Mouse (Mus musculus) myocyte (in vitro differentiated cells): ENCODE results near the gene Hint1. TPM values are rescaled to one million over a fixed set of nuclear protein-coding genes. Genes with fewer than 3 reads are reported as not detected.

Experiments
- H3K27me3 ChIP-seq: one replicate; pipeline ENCODE4 v1.6.1; 2011; ENCODE audit not compliant: control insufficient read depth, insufficient read depth, insufficient read length
- H3K36me3 ChIP-seq: one replicate; pipeline ENCODE4 v1.6.1; 2011; ENCODE audit not compliant: control insufficient read depth, insufficient read depth
- H3K4me2 ChIP-seq: one replicate; pipeline ENCODE4 v1.6.1; 2011; ENCODE audit warnings: low read depth, control low read depth
- H3K4me3 ChIP-seq: one replicate; pipeline ENCODE4 v1.5.1; 2011; ENCODE audit warnings: mild to moderate bottlenecking, control low read depth, moderate library complexity
- H3K79me2 ChIP-seq: one replicate; pipeline ENCODE4 v1.6.1; 2011; ENCODE audit not compliant: control insufficient read depth, insufficient read depth
- H3ac ChIP-seq: one replicate; pipeline ENCODE4 v1.6.1; 2011; ENCODE audit not compliant: control insufficient read depth, insufficient read length
- CEBPB ChIP-seq: IDR thresholded peaks from 2 replicates; pipeline ENCODE4 v1.6.1; 2011; ENCODE audit warnings: mild to moderate bottlenecking, moderate library complexity; ENCODE audit not compliant: poor library complexity, insufficient read depth, severe bottlenecking
- E2F4 ChIP-seq: IDR thresholded peaks from one replicate; pipeline ENCODE4 v1.6.1; 2011; ENCODE audit warnings: mild to moderate bottlenecking, control low read depth, moderate library complexity; ENCODE audit not compliant: insufficient read depth
- MAX ChIP-seq: IDR thresholded peaks from one replicate; pipeline ENCODE4 v1.6.1; 2011; ENCODE audit warnings: low read depth, mild to moderate bottlenecking, control low read depth
- MYOD1 ChIP-seq, 3 experiments: IDR thresholded peaks; one replicate each; pipeline ENCODE4 v1.6.1; 2011; ENCODE audit warnings: control low read depth in 2 of 3, low read depth in 2 of 3, mild to moderate bottlenecking in 2 of 3, moderate library complexity in 1 of 3; ENCODE audit not compliant: insufficient read length in 2 of 3, control insufficient read depth in 1 of 3
- MYOG ChIP-seq, 3 experiments: IDR thresholded peaks; one replicate each; pipeline ENCODE4 v1.6.1; 2011; ENCODE audit warnings: control low read depth in 2 of 3, low read depth in 2 of 3, mild to moderate bottlenecking in 2 of 3; ENCODE audit not compliant: insufficient read length in 2 of 3, control insufficient read depth in 1 of 3, insufficient read depth in 1 of 3
- POLR2A ChIP-seq: IDR thresholded peaks from one replicate; pipeline ENCODE4 v1.6.1; 2011; ENCODE audit warnings: low read depth, mild to moderate bottlenecking, control low read depth, moderate library complexity; ENCODE audit not compliant: insufficient read length
- POLR2AphosphoS2 ChIP-seq: IDR thresholded peaks from one replicate; pipeline ENCODE4 v1.6.1; 2011; ENCODE audit warnings: low read depth, control low read depth; ENCODE audit not compliant: insufficient read length
- REST ChIP-seq: IDR thresholded peaks from one replicate; pipeline ENCODE4 v1.6.1; 2011; ENCODE audit warnings: mild to moderate bottlenecking, control low read depth, moderate library complexity; ENCODE audit not compliant: insufficient read depth, insufficient read length
- SRF ChIP-seq: IDR thresholded peaks from one replicate; pipeline ENCODE4 v1.6.1; 2011; ENCODE audit warnings: low read depth; ENCODE audit not compliant: control insufficient read depth, insufficient read length
- TCF12 ChIP-seq: IDR thresholded peaks from one replicate; pipeline ENCODE4 v1.6.1; 2011; ENCODE audit warnings: mild to moderate bottlenecking, control low read depth; ENCODE audit not compliant: poor library complexity, insufficient read depth, severe bottlenecking
- TCF3 ChIP-seq: IDR thresholded peaks from one replicate; pipeline ENCODE4 v1.6.1; 2011; ENCODE audit warnings: low read depth, control low read depth; ENCODE audit not compliant: insufficient read length
- USF1 ChIP-seq: IDR thresholded peaks from one replicate; pipeline ENCODE4 v1.6.1; 2011; ENCODE audit warnings: low read depth, mild to moderate bottlenecking, control low read depth, moderate library complexity
- polyA plus RNA-seq: library from polyadenylated mRNA; unstranded; fragments of >200 nt; fragmentation: generic; extraction: Trizol; gene quantifications from one replicate; pipeline ENCODE4 v1.2.1, GENCODE M21; 2012; ENCODE audit warnings: missing spikeins

Hint1 gene
- polyA plus RNA-seq, 1 experiment, result 860 TPM

DNA sequence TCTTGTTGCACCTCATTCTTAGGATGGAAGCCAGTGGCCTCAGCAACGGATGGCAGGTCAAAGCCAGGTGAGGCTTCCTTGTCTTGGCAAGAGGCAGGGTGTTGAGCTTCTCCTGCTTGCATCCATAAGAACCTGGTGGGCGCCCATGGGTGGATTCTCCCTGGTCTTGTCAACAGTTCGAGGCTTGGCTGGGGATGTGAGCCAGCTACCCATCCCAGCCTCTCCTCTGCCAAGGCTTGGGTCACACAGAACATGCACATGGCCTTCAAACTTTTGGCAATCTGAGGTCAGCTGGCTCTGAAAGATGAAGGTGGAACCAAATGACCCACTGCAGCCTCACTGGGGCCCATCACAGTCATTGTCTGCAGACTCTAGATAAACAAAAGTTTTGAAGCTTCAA lies 45.0 kb downstream of the Hint1 start:
- no peak for TF ChIP-seq POLR2AphosphoS2
- TF ChIP-seq POLR2A, result no peak
- no peak for TF ChIP-seq CEBPB
- TF ChIP-seq TCF3, result no peak
- TF ChIP-seq REST, result no peak
- H3K4me3 ChIP-seq, result no peak overlapping the region
- no peaks in the 10 kb centered on the region for H3K79me2 ChIP-seq
- H3K27me3 ChIP-seq, result no peaks in the 10 kb centered on the region
- no peak overlapping the region for H3ac ChIP-seq
- H3K36me3 ChIP-seq, result peaks cover 14% of the 10 kb centered on the region
- no peak overlapping the region for H3K4me2 ChIP-seq

DNA sequence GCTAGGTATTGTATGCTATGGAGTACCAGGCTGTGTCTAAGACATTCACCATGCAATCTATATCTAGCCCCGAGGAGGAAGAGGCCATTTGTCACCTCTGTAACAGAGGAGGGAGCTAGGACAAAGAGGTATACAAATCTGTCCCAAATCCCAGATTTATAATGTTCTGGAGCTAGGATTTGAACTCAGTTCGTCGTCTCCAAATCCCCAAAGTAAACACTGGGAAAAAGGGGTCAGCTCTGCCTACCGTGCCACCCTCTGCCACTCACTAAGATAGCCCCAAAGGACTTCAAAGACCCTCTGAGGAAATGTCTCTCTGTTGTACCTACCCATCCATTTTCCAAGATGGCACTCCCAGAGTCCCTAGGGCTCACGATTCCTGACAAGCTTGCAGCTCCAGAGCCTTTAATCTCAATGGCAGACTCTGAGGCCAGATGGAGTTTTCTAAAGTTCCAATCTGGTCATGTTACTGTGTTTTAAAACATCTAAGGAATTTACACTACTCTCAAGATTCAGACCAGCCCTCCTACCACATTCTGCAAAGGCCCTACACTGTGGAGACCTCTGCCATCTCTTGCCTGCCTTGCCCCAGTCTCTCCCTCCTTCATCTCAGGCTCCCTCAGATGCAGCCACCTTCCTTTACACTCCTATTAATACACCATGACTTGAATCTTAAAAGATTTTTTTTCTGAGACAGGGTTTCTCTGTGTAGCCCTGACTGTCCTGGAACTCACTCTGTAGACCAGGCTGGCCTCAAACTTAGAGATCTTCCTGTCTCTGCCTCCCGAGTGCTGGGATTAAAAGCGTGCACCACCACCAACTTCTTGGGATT lies 45.7 kb downstream of the Hint1 start:
- no peak overlapping the region for H3K4me2 ChIP-seq
- peaks cover 14% of the 10 kb centered on the region for H3K36me3 ChIP-seq
- H3K4me3 ChIP-seq, result no peak overlapping the region
- no peaks in the 10 kb centered on the region for H3K27me3 ChIP-seq
- no peaks in the 10 kb centered on the region for H3K79me2 ChIP-seq
- H3ac ChIP-seq, result no peak overlapping the region
- TF ChIP-seq TCF3, result no peak
- TF ChIP-seq TCF12, result no peak
- TF ChIP-seq E2F4, result no peak
- no peak for TF ChIP-seq SRF
- TF ChIP-seq USF1, result no peak
- TF ChIP-seq MYOG (IDR thresholded peaks at IDR 0.05; ENCODE audit: control insufficient read depth in 1 of 3, insufficient read depth in 1 of 3, insufficient read length in 2 of 3, low read depth in 2 of 3), result no peak
- no peak for TF ChIP-seq REST
- TF ChIP-seq POLR2A, result no peak
- no peak for TF ChIP-seq MYOD1 (IDR thresholded peaks at IDR 0.05; ENCODE audit: control insufficient read depth in 1 of 3, insufficient read length in 2 of 3, low read depth in 2 of 3)

DNA sequence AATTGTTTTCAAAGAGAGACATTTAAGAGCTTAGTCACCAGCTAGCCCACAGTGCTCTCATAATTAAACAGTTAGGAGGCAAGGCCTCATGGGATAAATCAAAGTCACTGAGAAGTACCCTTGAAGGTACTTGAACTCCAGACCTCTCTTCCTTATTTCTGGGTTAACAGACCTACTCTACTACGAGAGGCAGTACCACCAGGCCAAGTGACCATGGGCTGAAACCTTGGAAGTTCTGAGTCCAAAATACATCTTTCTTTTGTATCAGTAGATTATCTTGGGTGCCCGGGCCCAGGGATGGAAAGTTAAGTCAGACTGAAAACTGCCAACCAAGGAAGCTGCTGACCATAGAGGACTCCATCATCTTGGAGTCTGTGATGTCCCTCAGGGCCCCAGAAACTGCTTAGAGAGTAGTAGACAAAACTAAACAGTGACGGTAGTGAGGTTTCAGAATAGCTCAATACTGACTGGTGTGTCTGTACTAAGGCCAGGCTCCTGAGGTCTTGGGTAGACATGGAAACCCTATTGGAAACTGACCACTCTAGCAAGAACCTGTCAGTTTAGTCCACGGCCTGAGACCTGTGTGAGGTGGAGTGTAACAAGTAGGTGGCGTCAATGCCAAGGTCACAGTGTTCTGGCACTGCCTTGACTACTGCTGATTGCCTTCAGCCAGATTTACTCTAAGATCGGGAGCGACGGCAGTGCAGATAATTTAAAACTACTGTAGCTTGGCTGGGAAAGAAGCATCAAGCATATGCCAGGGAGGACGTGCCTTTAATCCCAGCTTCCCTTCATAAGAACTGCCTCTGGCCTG lies 46.5 kb downstream of the Hint1 start:
- Histone ChIP-seq H3K4me2 (no peak overlapping the region), H3K4me3 (no peak overlapping the region), H3K79me2 (no peaks in the 10 kb centered on the region), H3K36me3 (peaks cover 22% of the 10 kb centered on the region), H3ac (no peak overlapping the region), H3K27me3 (no peaks in the 10 kb centered on the region)
- no peak for TF ChIP-seq SRF
- TF ChIP-seq TCF12, result no peak
- TF ChIP-seq E2F4, result no peak
- TF ChIP-seq POLR2A, result no peak
- TF ChIP-seq USF1, result no peak
- no peak for TF ChIP-seq REST
- no peak for TF ChIP-seq MYOD1 (IDR thresholded peaks at IDR 0.05; ENCODE audit: control insufficient read depth in 1 of 3, insufficient read length in 2 of 3, low read depth in 2 of 3)
- no peak for TF ChIP-seq POLR2AphosphoS2
- TF ChIP-seq TCF3, result no peak
- no peak for TF ChIP-seq CEBPB
- TF ChIP-seq MAX, result no peak
- no peak for TF ChIP-seq MYOG (IDR thresholded peaks at IDR 0.05; ENCODE audit: control insufficient read depth in 1 of 3, insufficient read depth in 1 of 3, insufficient read length in 2 of 3, low read depth in 2 of 3)

DNA sequence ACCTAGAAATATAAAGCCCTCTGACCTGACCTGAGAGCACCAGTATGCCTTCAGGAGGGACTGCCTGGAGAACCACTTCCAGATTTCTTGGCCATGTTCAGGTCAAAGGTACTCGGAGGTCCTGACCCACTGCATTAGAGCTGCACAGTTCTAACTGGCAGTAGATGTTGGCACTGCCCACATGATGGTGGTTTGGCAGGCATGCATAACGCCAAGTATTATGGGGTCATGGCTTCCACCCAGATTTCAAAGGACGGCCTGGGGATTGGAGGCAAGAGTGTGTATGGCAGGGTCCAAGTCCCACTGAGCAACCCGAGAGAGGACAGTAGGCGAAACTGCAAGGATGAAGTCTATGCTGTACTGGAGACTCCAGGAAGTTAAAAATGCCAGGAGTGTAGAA lies 47.7 kb downstream of the Hint1 start:
- Histone ChIP-seq H3K36me3 (peaks cover 31% of the 10 kb centered on the region), H3K27me3 (no peaks in the 10 kb centered on the region), H3K4me2 (no peak overlapping the region), H3K4me3 (no peak overlapping the region), H3K79me2 (no peaks in the 10 kb centered on the region), H3ac (no peak overlapping the region)
- TF ChIP-seq E2F4 (no peak), CEBPB (no peak), MYOG (IDR thresholded peaks at IDR 0.05; ENCODE audit: control insufficient read depth in 1 of 3, insufficient read depth in 1 of 3, insufficient read length in 2 of 3, low read depth in 2 of 3) (no peak), POLR2AphosphoS2 (no peak), POLR2A (no peak), TCF12 (no peak)

DNA sequence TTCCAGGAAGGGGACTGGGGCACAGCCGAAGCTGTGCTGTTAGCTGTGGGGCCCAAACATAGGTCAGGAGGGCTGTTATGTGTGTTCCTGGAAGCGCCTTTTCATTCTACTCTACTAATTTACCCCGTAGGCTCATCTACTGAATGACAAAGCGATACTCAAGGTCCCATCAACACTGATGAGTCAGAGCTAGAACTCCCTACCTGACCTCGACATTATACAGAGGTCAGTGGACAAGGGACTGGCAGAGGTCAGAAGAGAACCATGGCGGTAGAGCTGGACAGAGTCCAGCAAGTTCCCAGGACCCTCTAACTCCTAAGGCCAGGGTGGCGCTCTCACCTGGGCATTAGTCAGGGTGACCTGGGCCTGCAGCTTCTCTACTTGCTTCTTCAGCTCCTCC lies 51.3 kb downstream of the Hint1 start:
- Histone ChIP-seq H3K79me2 (no peaks in the 10 kb centered on the region), H3K4me2 (no peak overlapping the region), H3K36me3 (peaks cover 32% of the 10 kb centered on the region), H3ac (no peak overlapping the region), H3K27me3 (no peaks in the 10 kb centered on the region), H3K4me3 (no peak overlapping the region)
- no peak for TF ChIP-seq REST
- no peak for TF ChIP-seq POLR2AphosphoS2
- no peak for TF ChIP-seq CEBPB
- no peak for TF ChIP-seq SRF
- TF ChIP-seq MYOG (IDR thresholded peaks at IDR 0.05; ENCODE audit: control insufficient read depth in 1 of 3, insufficient read depth in 1 of 3, insufficient read length in 2 of 3, low read depth in 2 of 3), result no peak
- no peak for TF ChIP-seq TCF3
